Mouse (Mus musculus) natural killer cell, adult 2 months (primary cell): ENCODE measurements at regions not wholly inside any gene's neighbourhood (a gene's known extent, or its start where the extent isn't known, plus 50 kb on each side); places are given as distances from the start of the nearest gene placed in this dataset.

Source experiments
- DNase-seq, 2 experiments: peaks; one replicate each; pipeline ENCODE4 v3.0.0; 2022; ENCODE audit warnings: low spot score in 2 of 2

DNA sequence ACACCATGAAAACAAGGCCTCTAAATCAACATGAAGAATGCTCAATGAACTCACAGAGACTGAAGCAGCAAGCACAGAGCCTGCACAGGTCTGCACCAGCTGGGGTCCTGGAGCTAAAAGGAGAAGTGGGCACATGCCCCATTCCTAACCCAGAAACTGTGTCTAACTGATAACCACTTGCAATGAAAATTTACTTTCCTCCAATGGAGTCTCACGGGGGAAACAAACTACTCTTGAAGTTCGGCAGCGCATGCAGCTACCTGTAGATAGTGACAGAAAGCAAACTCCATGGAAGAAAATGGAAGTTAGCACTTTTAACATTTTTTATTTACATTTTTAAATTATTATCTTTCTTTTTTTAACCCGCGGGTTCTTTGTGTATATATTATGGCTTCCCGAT lies 76.8 kb upstream of the Akap6 start:
- DNase-seq: no peak

DNA sequence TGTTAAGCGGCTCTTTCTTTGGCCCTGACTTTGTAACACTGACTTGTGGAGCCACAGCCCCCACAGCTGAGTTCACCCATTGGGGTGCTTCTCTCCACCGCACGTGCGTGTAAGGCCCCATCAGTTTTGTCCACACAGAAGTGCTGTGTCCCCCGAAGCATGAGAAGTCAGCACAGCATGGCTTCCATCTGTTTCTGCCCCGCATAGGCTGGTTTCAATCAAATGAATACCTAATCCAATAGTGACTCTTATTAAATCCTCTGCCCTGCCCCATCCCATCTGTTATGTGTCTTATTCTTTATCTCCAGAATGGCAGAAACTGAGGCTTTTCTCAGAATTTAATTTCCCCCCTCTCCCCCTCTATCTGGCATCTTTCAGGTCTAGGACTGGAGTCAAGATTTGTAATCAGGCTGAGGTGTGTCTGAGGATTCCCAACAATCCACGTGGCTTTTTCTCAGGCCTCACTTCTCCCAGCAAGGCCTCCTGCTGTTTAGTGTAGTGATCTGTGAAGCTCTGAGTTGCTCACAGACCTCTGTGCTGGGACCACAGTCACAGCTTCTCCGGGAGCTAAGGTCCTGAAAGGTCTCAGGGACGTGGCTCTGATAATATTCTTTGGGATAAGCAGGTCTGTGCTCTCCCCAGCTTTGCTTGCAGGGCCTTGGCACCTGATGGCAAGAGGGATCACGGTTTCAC lies 75.6 kb upstream of the Akap6 start:
- no peak for DNase-seq

- no peak for DNase-seq
Measured at GRCm38 (mm10) chr12:52624871-52625270, 74.3 kb upstream of the Akap6 start.

GRCm38 (mm10) chr12:52628771-52629170 lies 70.4 kb upstream of the Akap6 start:
- no peak for DNase-seq

DNA sequence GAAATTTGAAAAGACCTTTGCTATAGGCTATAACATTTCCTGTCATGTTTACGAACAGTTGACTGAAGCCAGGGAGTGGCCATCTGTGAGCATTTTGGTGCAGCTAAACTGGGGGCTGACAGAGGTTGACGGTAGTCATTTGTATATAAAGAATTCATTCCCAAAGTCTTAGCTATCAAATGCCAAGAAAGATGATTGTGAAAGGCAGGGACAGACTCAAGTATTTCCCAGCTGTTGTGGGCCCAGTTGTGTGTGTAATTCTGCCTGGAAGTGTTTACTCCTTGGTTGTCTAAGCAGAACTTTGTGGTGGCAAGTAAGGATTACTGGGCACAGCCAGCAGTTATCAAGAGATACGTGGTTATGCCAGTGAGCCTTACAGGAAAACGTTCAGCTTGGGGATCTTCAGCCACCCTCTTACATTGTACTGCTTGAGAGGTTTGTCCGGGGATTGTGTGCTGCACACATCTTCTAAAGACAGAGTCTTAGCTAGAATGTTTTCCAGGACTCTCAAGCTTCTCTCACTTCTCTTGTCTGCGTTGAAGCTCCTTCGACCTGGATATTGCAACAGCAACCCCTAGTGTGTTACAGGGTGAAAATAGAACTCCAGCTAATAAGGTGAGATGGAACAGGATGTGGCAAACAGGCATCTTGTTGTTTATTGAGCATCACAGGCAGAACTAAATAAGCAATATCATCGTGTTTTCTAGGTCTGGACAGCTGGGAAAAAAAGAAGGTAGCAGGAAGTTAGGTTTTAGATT lies 63.9 kb upstream of the Akap6 start:
- no peak for DNase-seq

DNA sequence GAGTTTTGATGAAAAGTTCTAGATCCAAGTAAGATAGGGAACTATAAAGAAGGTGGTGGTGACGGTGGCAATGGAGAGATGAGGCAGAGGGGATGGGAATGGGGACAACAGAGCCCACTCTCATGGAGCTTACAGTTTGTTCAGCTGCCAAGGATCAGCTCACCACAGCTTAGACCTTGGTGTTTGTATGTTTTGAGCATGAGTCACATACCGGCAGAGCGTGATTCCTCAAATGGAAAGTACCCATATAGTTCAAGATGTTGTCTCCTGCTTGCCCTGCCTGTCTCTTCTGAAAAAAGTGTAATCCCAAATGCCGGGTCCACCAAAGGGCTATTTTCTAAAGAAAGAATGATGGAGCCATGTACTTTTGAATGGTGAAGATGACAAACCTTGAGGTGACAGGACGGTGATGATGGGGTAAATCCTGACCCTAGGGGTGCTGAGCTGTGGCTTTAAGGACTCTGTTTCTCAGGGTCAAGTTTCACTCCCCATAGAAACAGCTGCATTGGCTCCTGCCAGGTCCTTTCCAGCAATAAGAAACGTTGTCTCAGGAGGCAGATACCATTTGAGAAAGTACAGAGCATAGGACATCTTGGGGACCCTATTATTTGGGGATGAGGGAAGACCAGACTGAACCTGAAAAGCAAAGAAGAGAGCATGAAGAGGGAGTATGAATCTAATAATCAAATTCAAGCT lies 62.8 kb upstream of the Akap6 start:
- DNase-seq: no peak

DNA sequence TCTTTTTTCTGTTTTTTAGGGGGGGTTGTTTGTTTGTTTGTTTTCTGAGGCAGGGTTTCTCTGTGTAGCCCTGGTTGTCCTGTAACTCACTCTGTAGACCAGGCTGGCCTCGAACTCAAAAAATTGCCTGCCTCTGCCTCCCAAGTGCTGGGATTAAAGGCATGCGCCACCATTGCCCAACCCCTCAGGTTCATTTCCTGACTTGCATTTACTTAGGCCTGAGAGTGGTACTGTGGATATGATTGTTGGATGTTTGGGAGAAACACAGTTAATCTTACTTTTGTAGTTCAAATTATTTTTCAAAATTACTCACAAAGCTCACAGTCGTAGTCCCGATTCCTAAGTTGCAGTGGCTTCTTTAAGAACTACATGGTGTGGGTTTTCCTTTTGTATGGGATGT lies 62.3 kb upstream of the Akap6 start:
- DNase-seq: no peak

DNA sequence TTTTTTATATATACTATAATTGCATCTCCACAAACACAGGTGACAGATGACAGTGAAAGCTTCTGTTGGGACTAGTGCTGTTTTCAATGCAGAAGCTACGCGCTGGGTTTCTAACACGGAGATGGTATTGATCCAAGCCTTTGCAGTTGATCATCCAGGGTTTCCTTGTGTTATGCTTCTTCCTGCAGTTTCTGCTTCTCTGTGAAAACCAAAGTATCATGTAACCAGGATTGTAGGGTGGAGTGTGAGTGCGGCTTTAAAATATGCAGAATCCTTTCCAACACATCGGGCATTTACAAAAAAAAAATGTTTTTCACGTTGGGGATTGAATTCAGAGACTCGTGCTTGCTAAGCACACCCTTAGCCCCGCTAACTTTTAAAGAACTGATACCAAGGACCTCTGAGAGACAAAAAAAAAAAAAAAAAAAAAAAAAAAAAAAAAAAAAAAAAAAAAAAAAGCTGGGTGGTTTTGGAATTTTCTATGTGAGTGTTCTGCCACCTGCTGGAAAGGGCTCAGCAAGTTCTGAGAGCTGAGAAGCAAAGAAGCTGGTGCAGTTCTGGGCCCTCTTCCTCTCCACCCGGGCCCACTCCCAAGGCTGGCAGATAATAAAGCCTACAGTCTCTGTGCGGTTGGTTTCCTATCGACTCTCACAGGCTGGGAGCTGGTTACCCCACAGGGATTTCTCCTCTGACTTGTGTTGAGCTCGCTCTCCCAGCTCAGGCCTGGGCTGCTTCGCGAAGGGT lies 61.5 kb upstream of the Akap6 start:
- peak; percentile 9 to 47 for DNase-seq

GRCm38 (mm10) chr12:52638461-52638860 lies 60.7 kb upstream of the Akap6 start:
- DNase-seq: no peak

DNA sequence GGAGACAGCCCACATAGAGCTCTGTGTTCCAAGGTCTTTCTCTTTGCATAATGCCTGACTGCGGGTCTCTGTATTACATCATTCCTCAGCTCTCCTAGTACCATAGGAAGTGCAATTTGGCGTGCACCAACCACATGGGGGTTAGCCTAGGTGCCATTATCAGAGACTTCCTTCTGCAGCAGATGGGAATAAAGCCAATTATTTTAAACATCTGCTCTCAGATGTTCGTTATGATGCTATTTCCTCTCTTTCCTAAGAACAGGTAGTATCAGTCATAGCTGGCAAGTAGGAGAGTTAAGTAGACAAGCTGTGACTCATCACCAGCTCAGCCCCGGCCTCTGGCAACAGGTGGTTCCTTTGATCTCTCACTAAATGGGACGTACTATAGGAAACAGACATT lies 55.1 kb upstream of the Akap6 start:
- DNase-seq: no peak
